Mouse (Mus musculus): ENCODE measurements around the gene Ascc2. TPM values are rescaled to one million over a fixed set of nuclear protein-coding genes. Genes with fewer than 3 reads are reported as not detected.

Gene Ascc2
- polyA plus RNA-seq, 1 experiment from 2014 or later = 33.3 TPM

GRCm38 (mm10) chr11:4720900-4721580 is 83.5 kb downstream of the Ascc2 start:
- WGBS = 48% methylated on average over 7 of the region's 7 CpGs
- no peak for ATAC-seq (ENCODE audit: insufficient number of reproducible peaks, low FRiP score, low TSS enrichment, low read depth)
- H3K4me2 ChIP-seq (replicated peaks) = no peak overlapping the region

GRCm38 (mm10) chr11:4721728-4722127 is 84.2 kb downstream of the Ascc2 start:
- peaks cover 15% of the 10 kb centered on the region for H3K4me1 ChIP-seq
- H3K9ac ChIP-seq = no peak overlapping the region
- no peak overlapping the region for H3K4me2 ChIP-seq (replicated peaks)
- H3K36me3 ChIP-seq = peaks cover 28% of the 10 kb centered on the region
- WGBS = 76% methylated on average over 8 of the region's 8 CpGs
- ATAC-seq (ENCODE audit: insufficient number of reproducible peaks, low FRiP score, low TSS enrichment, low read depth) = no peak
- no peak overlapping the region for H3K27ac ChIP-seq (replicated peaks)
- no peak overlapping the region for H3K4me3 ChIP-seq (replicated peaks)
- no peaks in the 10 kb centered on the region for H3K9me3 ChIP-seq (replicated peaks)
- no peaks in the 10 kb centered on the region for H3K27me3 ChIP-seq

More at GRCm38 (mm10) chr11:4720900-4721580, 83.5 kb downstream of the Ascc2 start:
- Histone ChIP-seq H3K9me3 (replicated peaks) (no peaks in the 10 kb centered on the region), H3K27ac (replicated peaks) (no peak overlapping the region), H3K4me1 (peaks cover 15% of the 10 kb centered on the region), H3K27me3 (no peaks in the 10 kb centered on the region), H3K4me3 (replicated peaks) (no peak overlapping the region), H3K36me3 (peaks cover 23% of the 10 kb centered on the region; the same call in 1 of the 2 replicates), H3K9ac (no peak overlapping the region)

GRCm38 (mm10) chr11:4729603-4730002 is 92.1 kb downstream of the Ascc2 start:
- no peak for ATAC-seq (ENCODE audit: insufficient number of reproducible peaks, low FRiP score, low TSS enrichment, low read depth)
- Histone ChIP-seq H3K27me3 (no peaks in the 10 kb centered on the region), H3K4me2 (replicated peaks) (no peak overlapping the region), H3K9me3 (replicated peaks) (no peaks in the 10 kb centered on the region), H3K4me3 (replicated peaks) (no peak overlapping the region), H3K36me3 (peaks cover 19% of the 10 kb centered on the region), H3K27ac (replicated peaks) (no peak overlapping the region), H3K9ac (no peak overlapping the region), H3K4me1 (peaks cover 13% of the 10 kb centered on the region)
- WGBS = 35% methylated on average over 12 of the region's 12 CpGs

- peaks cover 13% of the 10 kb centered on the region for H3K4me1 ChIP-seq
- H3K36me3 ChIP-seq = peaks cover 19% of the 10 kb centered on the region
- H3K4me3 ChIP-seq (replicated peaks) = no peak overlapping the region
- H3K27me3 ChIP-seq = no peaks in the 10 kb centered on the region
- H3K9ac ChIP-seq = no peak overlapping the region
- no peaks in the 10 kb centered on the region for H3K9me3 ChIP-seq (replicated peaks)
- ATAC-seq (ENCODE audit: insufficient number of reproducible peaks, low FRiP score, low TSS enrichment, low read depth) = no peak
- H3K27ac ChIP-seq (replicated peaks) = no peak overlapping the region
- no peak overlapping the region for H3K4me2 ChIP-seq (replicated peaks)
- WGBS = 53% methylated on average over 6 of the region's 6 CpGs
Measured at GRCm38 (mm10) chr11:4730096-4730495, 92.5 kb downstream of the Ascc2 start.

- Histone ChIP-seq H3K9ac (no peak overlapping the region), H3K27me3 (no peaks in the 10 kb centered on the region), H3K9me3 (replicated peaks) (no peaks in the 10 kb centered on the region), H3K4me3 (replicated peaks) (no peak overlapping the region), H3K4me1 (peaks cover 13% of the 10 kb centered on the region), H3K36me3 (peaks cover 14% of the 10 kb centered on the region), H3K27ac (replicated peaks) (no peak overlapping the region), H3K4me2 (replicated peaks) (no peak overlapping the region)
- no peak for ATAC-seq (ENCODE audit: insufficient number of reproducible peaks, low FRiP score, low TSS enrichment, low read depth)
- WGBS = 62% methylated on average over 5 of the region's 5 CpGs
Measured at GRCm38 (mm10) chr11:4730913-4731312, 93.4 kb downstream of the Ascc2 start.

GRCm38 (mm10) chr11:4731781-4732180 is 94.2 kb downstream of the Ascc2 start:
- Histone ChIP-seq H3K9ac (no peak overlapping the region), H3K27me3 (no peaks in the 10 kb centered on the region), H3K4me2 (replicated peaks) (no peak overlapping the region), H3K4me3 (replicated peaks) (no peak overlapping the region), H3K27ac (replicated peaks) (no peak overlapping the region), H3K36me3 (peaks cover 7% of the 10 kb centered on the region; the same call in 1 of the 2 replicates), H3K4me1 (peaks cover 13% of the 10 kb centered on the region), H3K9me3 (replicated peaks) (no peaks in the 10 kb centered on the region)
- no peak for ATAC-seq (ENCODE audit: insufficient number of reproducible peaks, low FRiP score, low TSS enrichment, low read depth)
- WGBS = 62% methylated on average over 7 of the region's 7 CpGs

GRCm38 (mm10) chr11:4734179-4734578 is 96.6 kb downstream of the Ascc2 start:
- 29% methylated on average over 12 of the region's 12 CpGs for WGBS
- H3K9me3 ChIP-seq (replicated peaks) = no peaks in the 10 kb centered on the region
- H3K4me3 ChIP-seq (replicated peaks) = no peak overlapping the region
- no peak overlapping the region for H3K27ac ChIP-seq (replicated peaks)
- no peaks in the 10 kb centered on the region for H3K27me3 ChIP-seq
- no peak overlapping the region for H3K4me2 ChIP-seq (replicated peaks)
- peaks cover 13% of the 10 kb centered on the region for H3K4me1 ChIP-seq
- H3K36me3 ChIP-seq = peaks cover 7% of the 10 kb centered on the region; the same call in 1 of the 2 replicates
- ATAC-seq (ENCODE audit: insufficient number of reproducible peaks, low FRiP score, low TSS enrichment, low read depth) = no peak
- H3K9ac ChIP-seq = no peak overlapping the region

Other genes starting within 250 kb of the Ascc2 start
- gene Hormad2, start 196.6 kb upstream of the Ascc2 start, polyA plus RNA-seq (2015; fragmentation: Nextera tagmentation; extraction: Ambion mirVana) = 0.32 and 0.43 TPM in 2 replicates
- gene Mtmr3, start 42.9 kb upstream of the Ascc2 start, polyA plus RNA-seq (2015; fragmentation: Nextera tagmentation; extraction: Ambion mirVana) = 27.6 and 27.9 TPM in 2 replicates
- gene Gm11032, start 17.7 kb upstream of the Ascc2 start, polyA plus RNA-seq (2015; fragmentation: Nextera tagmentation; extraction: Ambion mirVana) = not detected in 2 replicates
- gene Uqcr10, start 66.6 kb downstream of the Ascc2 start, polyA plus RNA-seq (2015; fragmentation: Nextera tagmentation; extraction: Ambion mirVana) = 734 and 735 TPM in 2 replicates
- 62.8 and 67.1 TPM in 2 replicates for gene Zmat5, start 66.9 kb downstream of the Ascc2 start, polyA plus RNA-seq (2015; fragmentation: Nextera tagmentation; extraction: Ambion mirVana)
- 0.09 and 0.28 TPM in 2 replicates for gene Cabp7, start 109.0 kb downstream of the Ascc2 start, polyA plus RNA-seq (2015; fragmentation: Nextera tagmentation; extraction: Ambion mirVana)
- 47.1 and 50.7 TPM in 2 replicates for gene Nf2, start 211.8 kb downstream of the Ascc2 start, polyA plus RNA-seq (2015; fragmentation: Nextera tagmentation; extraction: Ambion mirVana)
- gene Nipsnap1, start 236.2 kb downstream of the Ascc2 start, polyA plus RNA-seq (2015; fragmentation: Nextera tagmentation; extraction: Ambion mirVana) = 39.0 and 41.3 TPM in 2 replicates

Data from embryonic facial prominence, embryonic 15.5 days (tissue).